Mouse (Mus musculus) heart, postnatal 0 days (tissue): ENCODE data around the gene Maml2. TPM values are rescaled to one million over a fixed set of nuclear protein-coding genes. Genes with fewer than 3 reads are reported as not detected.
A peak's percentile ranks its signal among the peaks of the same experiment; 100 is the strongest.

Experiments
- ATAC-seq: fragments of 200-750 bp; cut with Nextera tagmentation; 2 replicates; pipeline ENCODE4 v1.8.0; 2017; ENCODE audit warnings: low read depth, moderate number of reproducible peaks, moderate library complexity; ENCODE audit not compliant: insufficient read depth
- DNase-seq: peaks from one replicate; pipeline ENCODE4 v3.0.0-alpha.2; 2016; ENCODE audit warnings: low spot score
- H3K27ac ChIP-seq: fragments of 300-500 bp; sonication (generic); 2 replicates; pipeline ENCODE4 v1.5.1; 2014; ENCODE audit warnings: low read depth, mild to moderate bottlenecking
- H3K27me3 ChIP-seq: fragments of 300-500 bp; sonication (generic); 2 replicates; pipeline ENCODE4 v1.6.1; 2014; ENCODE audit warnings: low read length, mixed read lengths; ENCODE audit not compliant: control insufficient read depth, insufficient read depth
- H3K36me3 ChIP-seq: fragments of 300-500 bp; sonication (generic); replicated peaks from 2 replicates; pipeline ENCODE4 v1.6.1; 2014; ENCODE audit warnings: low read length, mixed read lengths; ENCODE audit not compliant: control insufficient read depth, insufficient read depth
- H3K4me1 ChIP-seq: fragments of 300-500 bp; sonication (generic); 2 replicates; pipeline ENCODE4 v1.6.1; 2014; ENCODE audit warnings: antibody characterized with exemption; ENCODE audit not compliant: control insufficient read depth, insufficient read depth
- H3K4me2 ChIP-seq: fragments of 300-500 bp; sonication (generic); 2 replicates; pipeline ENCODE4 v1.6.1; 2014; ENCODE audit warnings: low read depth, mild to moderate bottlenecking, low read length, moderate library complexity
- H3K4me3 ChIP-seq: fragments of 300-500 bp; sonication (generic); 2 replicates; pipeline ENCODE4 v1.5.1; 2014; ENCODE audit warnings: low read depth, low read length
- H3K9ac ChIP-seq: fragments of 300-500 bp; sonication (generic); replicated peaks from 2 replicates; pipeline ENCODE4 v1.6.1; 2014; ENCODE audit warnings: low read depth, low read length, mixed read lengths
- H3K9me3 ChIP-seq: fragments of 300-500 bp; sonication (generic); replicated peaks from 2 replicates; pipeline ENCODE4 v1.6.1; 2016; ENCODE audit warnings: low read length; ENCODE audit not compliant: control insufficient read depth
- CTCF ChIP-seq: IDR thresholded peaks from 2 replicates; pipeline ENCODE4 v1.5.1; 2016; ENCODE audit warnings: antibody characterized with exemption, control low read depth, low read depth
- EP300 ChIP-seq: IDR thresholded peaks from 2 replicates; pipeline ENCODE4 v1.6.1; 2016; ENCODE audit warnings: antibody characterized with exemption, low read depth
- WGBS: fragments of 180-500 bp; shearing (Covaris S2); extraction: QIAGEN DNeasy Blood & Tissue Kit; methylation state at CpG from one replicate; pipeline ENCODE4 v1.1.7; 2014; 5-methylcytosine and 5-hydroxymethylcytosine counted together
- polyA plus RNA-seq: library from polyadenylated mRNA; unstranded; fragments of >200 nt; fragmentation: Nextera tagmentation; extraction: Ambion mirVana; gene quantifications from 2 replicates; pipeline ENCODE4 v1.2.1, GENCODE M21; 2015
- total RNA-seq: library from RNA; depleted of rRNA; stranded (reverse); fragments of >200 nt; gene quantifications from 2 replicates; pipeline ENCODE4 v1.2.3, GENCODE M21; 2014; ENCODE audit warnings: low replicate concordance

The Maml2 gene
- total and polyA plus RNA-seq, 2 experiments from 2014 or later, result 6.0 to 7.0 TPM

GRCm38 (mm10) chr9:13474951-13475350, 177.2 kb downstream of the Maml2 start:
- H3K4me3 ChIP-seq, result no peak overlapping the region
- H3K4me2 ChIP-seq, result no peak overlapping the region
- H3K27me3 ChIP-seq, result no peaks in the 10 kb centered on the region
- H3K36me3 ChIP-seq, result no peaks in the 10 kb centered on the region
- peaks cover 3% of the 10 kb centered on the region; the same call in 1 of the 2 replicates for H3K4me1 ChIP-seq
- TF ChIP-seq CTCF, result no peak
- TF ChIP-seq EP300, result no peak
- no peak overlapping the region for H3K27ac ChIP-seq
- DNase-seq, result no peak
- no peak overlapping the region for H3K9ac ChIP-seq
- no peaks in the 10 kb centered on the region for H3K9me3 ChIP-seq
- no peak for ATAC-seq
- WGBS, result 85% methylated on average over 5 of the region's 5 CpGs

DNA sequence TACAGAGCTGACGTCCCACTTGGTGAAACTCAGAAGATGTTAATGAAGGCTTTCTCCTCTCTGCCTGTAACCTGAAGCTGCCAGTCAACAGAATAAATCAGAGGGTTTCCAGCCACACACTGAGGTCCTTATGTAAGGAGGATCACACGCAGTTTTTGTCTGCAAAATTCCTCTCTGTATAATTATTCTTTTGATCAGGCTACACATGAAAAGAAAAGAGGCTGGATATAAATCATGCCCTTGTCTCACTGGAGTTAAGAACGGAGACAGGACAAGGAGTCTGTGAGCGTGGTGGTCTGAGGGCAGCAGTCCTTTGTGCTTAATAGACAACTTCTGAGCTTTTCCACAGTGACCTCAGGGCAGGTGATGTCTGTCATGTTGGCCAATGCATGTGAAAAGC, 181.5 kb downstream of the Maml2 start:
- Histone ChIP-seq H3K4me2 (no peak overlapping the region), H3K9me3 (no peaks in the 10 kb centered on the region), H3K27me3 (no peaks in the 10 kb centered on the region), H3K9ac (no peak overlapping the region), H3K4me1 (peaks cover 15% of the 10 kb centered on the region), H3K4me3 (no peak overlapping the region), H3K36me3 (no peaks in the 10 kb centered on the region), H3K27ac (no peak overlapping the region)
- 67% methylated on average over 4 of the region's 4 CpGs for whole genome bisulfite sequencing
- no peak for DNase-seq
- no peak for ATAC-seq
- TF ChIP-seq EP300 (no peak), CTCF (no peak)

- peak; percentile 38 for DNase-seq
- peak overlapping the region; percentile 52; the same call in 1 of the 2 replicates for H3K4me2 ChIP-seq
- H3K4me3 ChIP-seq, result no peak overlapping the region
- WGBS, result 29% methylated on average over 5 of the region's 5 CpGs
- peaks cover 21% of the 10 kb centered on the region for H3K4me1 ChIP-seq
- peak overlapping the region; percentile 56 for H3K27ac ChIP-seq
- ATAC-seq, result peak; percentile 62
- no peak overlapping the region for H3K9ac ChIP-seq
- H3K36me3 ChIP-seq, result no peaks in the 10 kb centered on the region
- H3K27me3 ChIP-seq, result no peaks in the 10 kb centered on the region
- TF ChIP-seq CTCF, result no peak
- TF ChIP-seq EP300, result no peak
- H3K9me3 ChIP-seq, result no peaks in the 10 kb centered on the region
Observed at GRCm38 (mm10) chr9:13483199-13484068, 185.7 kb downstream of the Maml2 start.

DNA sequence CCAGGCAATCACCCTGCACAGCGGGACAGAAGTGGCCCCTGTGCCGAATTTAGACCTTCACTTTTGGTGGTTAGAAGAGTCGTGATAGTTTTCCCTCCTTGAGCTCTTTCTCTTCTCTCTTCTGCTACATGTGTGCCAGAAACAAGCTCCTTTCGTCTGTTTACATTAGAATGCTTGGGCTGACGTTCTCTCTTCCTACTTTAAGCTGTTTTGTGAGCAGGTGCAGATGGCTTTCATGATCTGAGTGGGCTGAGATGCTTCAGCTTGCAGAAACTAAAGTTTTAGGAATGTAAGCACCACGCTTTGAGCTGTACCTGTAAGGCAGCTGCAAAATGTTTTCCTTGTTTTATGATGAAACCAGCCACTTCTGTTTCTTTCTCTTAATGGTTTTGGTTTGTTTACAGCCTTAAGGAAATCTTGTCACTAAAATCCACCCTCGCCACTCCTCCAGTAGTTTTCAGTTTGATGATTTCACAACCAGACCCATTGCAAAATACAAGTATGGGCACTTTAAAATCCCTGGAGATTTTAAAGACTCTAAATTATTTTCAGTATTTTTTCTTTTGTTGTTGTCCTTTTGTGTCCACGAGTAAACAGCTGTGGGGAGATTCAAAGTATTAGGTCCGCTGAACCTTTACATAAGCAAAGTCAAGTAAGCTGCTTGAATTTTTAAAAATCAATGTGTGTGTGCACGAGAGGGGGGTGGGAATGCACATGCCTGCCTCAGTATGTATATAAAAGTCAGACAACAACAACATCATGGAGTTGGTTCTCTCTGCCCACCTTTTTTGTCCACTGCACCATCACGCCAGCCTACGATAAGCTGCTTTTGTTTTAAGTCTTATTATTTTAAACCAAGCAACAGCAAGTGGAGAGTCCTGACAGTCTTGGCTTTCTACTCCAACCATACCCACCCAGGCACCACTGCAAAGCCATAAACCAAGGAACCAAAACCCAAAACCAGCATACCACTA, 186.8 kb downstream of the Maml2 start:
- WGBS, result 56% methylated on average over 12 of the region's 12 CpGs
- H3K27ac ChIP-seq, result peak overlapping the region; percentile 56; the same call in 1 of the 2 replicates
- no peaks in the 10 kb centered on the region for H3K9me3 ChIP-seq
- H3K4me3 ChIP-seq, result 0 out of 2 replicates have a peak overlapping the region, but pooled peaks have one; percentile 4
- 0 out of 2 replicates have a peak overlapping the region, but pooled peaks have one; percentile 25 for H3K9ac ChIP-seq
- H3K4me1 ChIP-seq, result peaks cover 21% of the 10 kb centered on the region
- H3K36me3 ChIP-seq, result no peaks in the 10 kb centered on the region
- no peaks in the 10 kb centered on the region for H3K27me3 ChIP-seq
- TF ChIP-seq CTCF (no peak), EP300 (no peak)
- ATAC-seq, result no peak
- peak overlapping the region; percentile 52 for H3K4me2 ChIP-seq
- no peak for DNase-seq

GRCm38 (mm10) chr9:13485914-13486313, 188.2 kb downstream of the Maml2 start:
- H3K27ac ChIP-seq, result no peak overlapping the region
- no peaks in the 10 kb centered on the region for H3K27me3 ChIP-seq
- no peak overlapping the region for H3K4me3 ChIP-seq
- H3K4me2 ChIP-seq, result no peak overlapping the region
- ATAC-seq (no peak), DNase-seq (no peak)
- H3K9ac ChIP-seq, result no peak overlapping the region
- peaks cover 17% of the 10 kb centered on the region for H3K4me1 ChIP-seq
- no peaks in the 10 kb centered on the region for H3K9me3 ChIP-seq
- 38% methylated on average over 1 of the region's 1 CpGs for WGBS
- TF ChIP-seq EP300 (no peak), CTCF (no peak)
- no peaks in the 10 kb centered on the region for H3K36me3 ChIP-seq
